Mouse (Mus musculus): Measurements from ENCODE around the gene Krt80.

GRCm38 (mm10) chr15:101381758-101382157 is 11.8 kb upstream of the Krt80 start:
- no peak for TF ChIP-seq POLR2A (IDR thresholded peaks at IDR 0.05; ENCODE audit: low read depth, low read length)
- no peak for TF ChIP-seq CTCF (conservative IDR thresholded peaks at IDR 0.05; ENCODE audit: insufficient read depth, insufficient read length, low read depth, low read length)

All from kidney, adult 2 months (tissue).